Mouse (Mus musculus) gastrocnemius, postnatal 14 days (tissue): ENCODE results near the gene Caln1. TPM values are rescaled to one million over a fixed set of nuclear protein-coding genes. Genes with fewer than 3 reads are reported as not detected.

Experiments
- DNase-seq: peaks from one replicate; pipeline ENCODE4 v3.0.0; 2021; ENCODE audit warnings: mixed read lengths
- intact Hi-C: fragments of 180-260 bp; cut with DNase I; formaldehyde crosslinking; loops from one replicate; pipeline ENCODE4 v1.15.1; 2025; ENCODE audit warnings: low total_unique reads
- total RNA-seq, 2 experiments: library from RNA; stranded (reverse); gene quantifications; 2 replicates each; pipeline ENCODE4 v1.2.3; 2021

Gene Caln1
- total RNA-seq, 2 experiments from 2014 or later, result 0.04 TPM; not detected in 1

DNA sequence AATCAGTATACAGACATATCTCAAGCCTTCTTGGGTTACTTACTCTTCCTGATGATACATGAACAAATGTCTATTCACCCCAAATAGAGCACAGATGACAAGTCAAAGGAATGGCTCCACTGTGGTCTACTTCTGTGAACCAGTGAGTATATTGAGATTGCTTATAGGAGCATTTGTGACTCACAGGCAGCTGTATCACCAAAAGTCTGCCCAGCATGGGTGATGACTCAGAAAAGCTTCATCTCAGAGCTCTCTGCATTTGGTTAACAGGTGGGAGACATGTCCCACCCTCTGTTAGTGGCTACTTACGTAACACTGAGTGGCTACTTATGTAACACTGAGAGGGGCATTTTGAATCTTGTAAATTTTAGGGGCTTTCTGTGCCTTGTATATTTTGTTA lies 296.8 kb downstream of the Caln1 start:
- intact Hi-C loops, result no loop called here
- no peak for DNase-seq

DNA sequence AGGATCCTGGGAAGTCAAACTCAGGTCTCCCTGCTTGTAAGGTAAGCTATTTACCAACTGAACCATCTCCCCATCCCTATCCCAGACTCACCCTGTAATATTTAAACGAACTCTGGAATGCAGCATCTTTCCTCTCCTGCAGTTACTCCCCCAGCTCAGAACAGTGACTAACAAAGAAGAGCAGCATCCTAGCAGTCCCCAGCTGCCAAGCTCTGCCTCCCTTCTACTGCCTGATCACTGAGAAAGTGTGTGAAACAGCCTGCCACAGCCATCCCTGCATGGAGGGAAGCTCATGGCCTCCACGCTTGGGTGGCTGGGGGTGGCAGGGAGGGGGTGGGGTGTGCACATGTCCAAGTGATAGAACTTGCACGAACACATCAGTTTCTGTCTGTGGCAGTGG lies 303.3 kb downstream of the Caln1 start:
- intact Hi-C loops, result no loop called here
- no peak for DNase-seq

DNA sequence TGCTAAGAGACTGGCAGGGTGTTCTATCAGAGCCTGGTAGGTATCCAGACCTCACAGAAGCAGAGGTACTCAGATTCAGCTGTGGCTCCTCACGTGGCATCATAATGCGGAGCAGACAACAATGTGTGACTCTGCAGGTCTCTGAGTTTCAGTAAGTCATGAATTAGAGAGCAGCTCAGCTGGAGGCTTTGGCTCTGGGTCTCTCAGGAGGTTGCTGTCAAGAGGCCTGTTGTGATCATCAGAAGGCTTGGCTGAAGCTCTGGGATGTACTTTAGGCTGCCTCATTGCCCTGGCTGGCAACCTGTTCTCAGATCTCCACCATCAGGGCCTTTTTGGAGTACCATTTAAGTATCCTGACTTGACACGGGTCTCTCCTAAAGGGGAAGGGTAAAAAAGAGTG lies 303.8 kb downstream of the Caln1 start:
- DNase-seq, result no peak
- intact Hi-C loops, result no loop called here

DNA sequence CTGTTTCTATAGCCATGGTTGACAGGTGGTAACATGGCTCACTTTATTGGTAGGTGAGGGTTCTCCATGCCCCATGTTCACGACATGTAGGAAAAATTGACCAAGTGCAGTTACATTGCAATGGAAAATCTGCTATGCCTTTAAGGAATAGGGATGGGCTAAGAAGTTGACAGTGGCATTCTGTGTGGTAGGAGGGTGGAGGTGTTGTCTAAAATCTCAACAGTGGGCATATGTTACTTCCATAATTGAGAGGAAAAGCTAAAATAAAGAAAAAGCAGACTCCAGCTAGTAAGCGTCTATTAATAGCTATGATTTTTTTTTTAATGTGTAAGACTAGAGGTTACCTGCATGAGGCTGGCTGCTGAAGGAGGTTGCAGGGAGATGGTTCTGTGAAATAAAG lies 308.6 kb downstream of the Caln1 start:
- DNase-seq, result no peak
- intact Hi-C loops, result no loop called here

DNA sequence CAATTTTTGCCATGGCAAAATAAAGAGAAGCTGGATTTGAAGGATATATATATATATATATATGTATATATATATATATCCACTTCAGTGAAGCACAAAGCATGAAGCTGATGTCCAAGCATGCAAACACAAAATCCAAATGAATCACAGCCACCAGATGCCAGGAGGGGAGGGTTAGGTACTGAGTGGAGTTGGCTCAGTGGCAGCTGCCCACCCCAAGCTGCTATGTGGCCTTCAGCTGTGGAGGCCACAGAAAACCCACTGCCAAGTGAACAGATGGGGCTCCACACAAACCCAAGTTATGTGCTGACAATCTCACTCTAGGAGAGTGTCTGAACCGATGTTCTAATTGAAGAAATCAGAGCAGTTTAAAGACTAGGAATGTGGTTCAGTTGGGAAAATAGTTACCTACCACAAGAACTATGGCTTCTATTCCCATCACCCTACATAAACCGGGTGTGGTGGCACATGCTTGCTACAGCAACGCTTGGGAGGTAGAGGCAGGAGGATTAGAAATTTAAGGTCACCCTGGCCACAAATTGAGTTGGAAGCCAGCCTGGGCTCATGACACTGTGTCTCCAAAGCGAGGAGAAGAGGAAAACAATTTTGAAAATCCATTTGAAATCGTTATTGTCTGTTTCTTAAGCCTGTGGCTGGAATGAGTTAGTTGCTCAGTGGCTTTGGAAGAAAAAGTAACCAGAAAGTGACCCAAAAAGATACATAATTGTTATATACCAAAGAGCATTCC lies 316.8 kb downstream of the Caln1 start:
- no peak for DNase-seq
- intact Hi-C loops, result no loop called here

DNA sequence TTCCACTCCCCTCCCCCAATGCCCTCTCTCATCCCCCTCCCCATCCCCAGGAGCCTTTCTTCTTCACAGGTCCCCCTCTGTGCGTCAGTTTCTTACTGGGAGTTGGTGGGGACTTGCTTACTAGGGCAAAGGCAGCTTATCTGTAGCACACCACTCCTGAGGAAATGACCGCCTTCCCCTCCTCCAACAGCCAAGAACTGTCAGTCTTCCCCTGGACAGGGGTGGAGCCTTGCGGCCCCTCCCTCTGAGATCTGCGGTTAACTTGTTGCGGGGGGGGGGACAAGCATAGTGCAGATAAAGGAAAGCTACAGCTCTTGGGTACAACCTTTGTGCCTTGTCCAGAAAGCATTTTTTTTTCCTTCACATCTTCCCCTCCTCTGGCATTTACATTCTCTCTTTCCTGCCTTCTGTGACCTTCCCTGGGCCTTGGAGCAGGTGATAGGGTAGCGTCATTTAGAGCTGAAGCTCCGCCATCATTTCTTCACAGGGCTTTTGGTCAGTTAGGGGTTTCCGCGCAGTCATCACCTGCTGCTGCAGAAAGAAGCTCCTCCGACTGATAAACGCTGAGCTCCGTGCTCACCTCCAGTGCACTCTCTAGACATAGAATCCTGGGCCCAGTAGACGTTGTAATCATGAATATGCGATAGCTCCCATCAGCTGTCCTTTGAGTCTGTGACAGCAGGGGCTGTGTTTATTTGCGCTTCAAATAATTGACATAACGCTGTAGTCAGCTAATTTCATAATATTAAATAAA lies 319.3 kb downstream of the Caln1 start:
- DNase-seq, result no peak
- intact Hi-C loops, result no loop called here

DNA sequence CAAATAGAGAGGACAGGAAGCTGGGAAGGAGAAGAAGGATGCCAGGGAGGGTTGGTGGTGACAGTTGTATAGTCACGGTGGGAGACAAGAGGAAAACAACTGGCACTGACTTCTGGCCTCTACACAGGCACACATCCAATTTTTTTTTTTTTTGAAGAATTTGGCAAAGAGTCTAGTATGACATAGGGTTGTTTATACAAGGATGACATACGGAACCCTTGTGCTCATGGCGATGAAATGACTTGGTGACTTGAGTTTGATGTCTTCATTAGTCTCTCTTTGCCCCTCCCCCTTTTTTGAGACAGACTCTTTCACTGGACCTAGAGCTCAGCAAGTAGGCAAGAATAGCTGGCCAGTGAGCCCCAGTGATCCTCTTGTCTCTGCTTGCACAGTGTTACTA lies 322.1 kb downstream of the Caln1 start:
- intact Hi-C loops, result no loop called here
- no peak for DNase-seq

DNA sequence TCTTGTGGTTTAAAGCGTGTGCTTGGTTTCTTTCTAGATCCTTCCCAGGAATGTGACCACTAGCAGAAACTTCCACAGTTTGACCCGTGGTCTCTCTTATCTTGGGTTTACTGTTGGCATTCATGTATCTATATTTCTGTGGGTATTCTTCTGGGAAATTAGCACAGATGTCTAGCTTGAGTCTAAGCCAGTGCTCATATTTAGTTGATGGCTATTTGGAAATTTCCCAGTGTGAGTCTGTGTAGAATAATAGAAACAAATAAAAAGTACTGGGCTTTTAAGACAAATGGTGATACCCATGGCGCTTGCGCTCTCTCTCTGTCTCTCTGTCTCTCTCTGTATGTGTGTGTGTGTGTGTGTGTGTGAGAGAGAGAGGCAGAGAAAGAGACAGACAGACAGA lies 330.2 kb downstream of the Caln1 start:
- intact Hi-C loops, result no loop called here
- no peak for DNase-seq

DNA sequence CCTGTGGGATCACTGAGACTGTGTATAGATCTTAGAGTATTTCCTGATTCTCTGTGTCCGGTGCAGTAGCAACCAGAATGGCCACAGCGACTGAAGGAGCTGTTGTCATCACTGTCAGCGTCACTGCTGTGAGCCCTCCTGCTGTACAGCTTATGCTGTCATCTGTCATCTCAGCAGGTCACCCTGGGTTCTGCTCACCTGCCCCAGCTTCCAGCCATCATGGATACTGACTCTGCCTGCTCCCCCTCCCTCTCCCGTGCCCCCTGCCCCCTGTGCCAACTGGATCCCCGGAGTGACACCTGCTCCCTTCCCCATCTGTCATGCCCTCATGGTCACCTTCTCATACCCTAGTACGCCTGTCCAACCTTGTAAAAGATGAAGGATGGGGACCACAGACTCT lies 332.5 kb downstream of the Caln1 start:
- intact Hi-C loops, result no loop called here
- no peak for DNase-seq

DNA sequence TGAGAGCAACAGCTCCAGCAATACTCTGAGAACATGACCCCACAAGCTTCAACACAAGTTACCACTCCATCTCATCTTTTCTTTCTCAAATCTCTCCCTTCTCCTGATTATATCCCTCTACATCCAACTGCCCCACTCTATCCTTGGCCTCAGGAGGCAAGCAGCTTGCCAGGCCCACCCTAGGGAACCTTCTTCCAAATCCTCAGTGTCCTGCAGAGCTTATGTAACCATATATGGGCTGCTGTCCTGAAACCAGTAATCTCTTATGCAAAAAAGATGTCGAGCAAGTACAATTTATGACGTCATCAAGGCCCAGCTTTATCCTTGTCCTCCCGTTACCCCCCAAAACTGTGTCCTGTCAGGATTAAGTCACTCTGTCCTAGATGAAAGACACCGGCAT lies 333.1 kb downstream of the Caln1 start:
- intact Hi-C loops, result no loop called here
- no peak for DNase-seq

DNA sequence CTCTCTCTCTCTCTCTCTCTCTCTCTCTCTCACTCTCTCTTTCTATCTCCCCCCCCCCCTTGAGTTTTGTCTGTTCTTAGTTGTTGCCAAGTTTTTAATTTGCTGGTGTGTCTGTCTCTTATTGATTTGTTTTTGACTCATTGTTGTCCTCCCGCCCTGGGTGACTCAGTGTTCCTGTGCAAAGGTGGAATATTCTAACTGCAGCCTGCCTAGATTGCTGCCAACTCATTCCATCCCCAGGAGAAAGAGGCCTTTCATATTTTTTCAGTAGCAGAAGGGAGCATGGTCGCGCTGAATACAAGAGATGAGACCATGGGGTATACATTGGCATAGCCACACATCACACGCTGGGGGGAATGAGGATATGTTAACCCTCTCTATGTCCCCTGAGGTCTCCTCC lies 335.6 kb downstream of the Caln1 start:
- intact Hi-C loops, result no loop called here
- DNase-seq, result no peak

DNA sequence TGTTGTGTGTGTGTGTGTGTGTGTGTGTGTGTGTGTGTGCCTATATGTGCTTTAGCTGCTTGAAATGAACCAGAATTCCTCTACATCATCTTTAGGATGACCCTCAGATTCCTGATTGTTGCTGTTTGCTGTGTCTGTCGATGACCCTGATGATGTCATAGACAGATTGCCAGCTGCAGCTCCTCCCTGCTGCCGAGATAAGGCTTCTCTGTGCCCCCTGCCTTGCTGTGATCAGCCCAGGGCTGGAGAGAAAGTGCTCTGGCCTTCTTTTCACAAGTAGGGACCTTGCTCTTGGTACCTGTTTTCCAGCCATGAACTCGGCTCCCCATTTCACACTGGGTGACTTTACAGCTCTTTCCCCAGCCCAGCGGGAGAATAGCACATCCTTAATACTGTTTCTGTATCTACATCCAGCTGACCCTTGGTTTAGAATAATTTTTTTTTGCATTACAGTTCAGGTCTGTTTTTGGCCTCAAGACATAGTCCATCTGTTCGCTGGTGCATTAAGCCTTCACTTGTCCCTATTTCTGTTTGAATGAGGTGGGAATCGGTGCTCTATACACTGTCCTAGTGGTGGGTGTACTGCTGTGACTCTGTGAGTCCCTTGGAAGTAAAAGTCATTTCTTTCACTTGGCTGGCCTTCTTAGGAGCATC lies 337.1 kb downstream of the Caln1 start:
- no peak for DNase-seq
- intact Hi-C loops, result no loop called here

DNA sequence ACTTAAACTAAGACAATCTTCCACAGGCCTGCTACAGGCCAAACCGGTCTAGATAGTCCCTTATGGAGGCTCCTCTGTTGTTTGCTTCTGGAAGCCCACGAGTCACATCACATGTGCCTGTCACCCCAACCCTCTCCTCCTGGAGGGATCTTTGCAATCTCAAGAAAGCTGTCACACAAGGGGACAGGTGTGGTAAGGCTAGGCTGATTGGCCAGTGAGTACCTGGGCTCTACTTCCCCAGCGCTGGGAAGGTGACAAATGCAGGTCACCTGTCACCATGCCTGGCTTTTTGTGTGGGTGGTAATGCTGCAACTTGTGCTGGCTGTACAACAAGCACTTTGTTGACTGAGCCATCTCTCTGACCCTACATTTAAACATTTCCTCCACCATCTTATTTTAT lies 338.5 kb downstream of the Caln1 start:
- intact Hi-C loops, result no loop called here

DNA sequence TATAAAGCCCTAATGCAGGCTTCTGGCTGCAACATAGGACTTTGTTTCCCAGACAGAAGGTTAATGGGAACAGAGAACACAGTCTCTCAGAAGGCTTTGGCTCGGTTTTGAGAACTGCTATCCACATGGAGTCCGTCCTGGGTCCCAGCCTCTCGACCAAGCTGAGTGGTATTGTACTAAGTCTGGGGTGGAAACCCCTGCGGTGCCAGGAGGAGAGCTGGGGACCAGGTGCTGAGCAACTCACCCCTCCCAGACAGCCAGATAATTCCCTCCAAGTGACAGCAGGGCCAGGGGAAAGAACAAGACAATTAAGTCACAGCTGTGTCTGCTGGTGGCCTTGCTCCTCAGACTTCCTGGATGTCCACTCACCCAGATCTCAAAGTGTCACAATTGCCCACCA lies 339.4 kb downstream of the Caln1 start:
- intact Hi-C loops, result no loop called here
- DNase-seq, result no peak

More for the DNA sequence above, 338.5 kb downstream of the Caln1 start:
- DNase-seq, result no peak

DNA sequence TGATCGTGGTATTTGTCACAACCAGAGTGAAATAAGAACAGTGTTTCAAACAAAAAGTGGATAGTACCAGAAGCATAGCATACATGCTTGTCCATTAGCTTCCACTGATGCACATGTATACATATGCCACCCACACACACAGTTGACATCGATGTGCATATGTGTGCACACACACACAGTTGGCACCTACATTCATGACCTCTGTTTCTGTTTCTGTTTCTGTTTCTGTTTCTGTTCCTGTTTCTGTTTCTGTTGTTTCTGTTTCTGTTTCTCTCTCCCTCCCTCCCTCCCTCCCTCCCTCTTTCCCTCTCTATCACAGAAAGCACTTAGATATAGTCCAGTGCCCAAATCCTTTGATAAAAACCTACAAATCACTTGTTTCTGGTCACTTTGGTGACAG lies 342.4 kb downstream of the Caln1 start:
- intact Hi-C loops, result no loop called here
- DNase-seq, result no peak

DNA sequence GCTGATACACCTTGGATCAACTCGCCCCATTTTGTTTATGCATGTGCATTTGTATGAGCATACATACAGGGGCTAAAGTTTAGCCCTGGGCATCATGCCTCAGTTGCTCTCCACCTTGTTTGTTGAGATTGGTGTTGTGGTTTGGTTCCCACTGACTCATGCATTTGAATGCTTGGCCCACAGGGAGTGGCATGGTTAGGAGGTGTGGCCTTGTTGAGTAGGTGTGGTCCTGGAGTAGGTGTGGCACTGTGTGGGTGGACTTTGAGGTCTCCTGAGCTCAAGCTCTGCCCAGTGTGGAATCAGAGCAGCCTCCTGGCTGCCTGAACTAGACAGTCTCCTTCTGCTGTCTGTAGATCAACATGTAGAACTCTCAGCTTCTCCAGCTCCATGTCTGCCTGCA lies 343.0 kb downstream of the Caln1 start:
- no peak for DNase-seq
- intact Hi-C loops, result no loop called here

DNA sequence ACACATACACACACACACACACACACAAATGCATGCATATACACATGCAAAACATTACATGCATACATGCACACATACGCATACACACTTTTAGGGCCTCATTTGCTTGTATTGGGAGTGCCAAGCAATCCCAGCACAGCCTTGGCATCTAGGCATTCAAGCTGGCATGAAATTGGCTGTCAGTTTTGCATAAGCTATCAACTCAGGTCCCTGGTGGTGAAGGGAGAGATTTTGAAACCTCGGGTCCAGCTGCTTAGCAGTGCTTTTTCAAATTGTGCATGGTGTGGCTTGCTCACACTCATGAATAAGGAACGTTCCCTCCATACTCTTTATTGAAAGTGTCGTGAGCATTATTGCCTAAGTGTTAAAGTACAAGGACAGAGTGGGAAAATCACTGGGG lies 345.9 kb downstream of the Caln1 start:
- DNase-seq, result no peak
- intact Hi-C loops, result no loop called here

DNA sequence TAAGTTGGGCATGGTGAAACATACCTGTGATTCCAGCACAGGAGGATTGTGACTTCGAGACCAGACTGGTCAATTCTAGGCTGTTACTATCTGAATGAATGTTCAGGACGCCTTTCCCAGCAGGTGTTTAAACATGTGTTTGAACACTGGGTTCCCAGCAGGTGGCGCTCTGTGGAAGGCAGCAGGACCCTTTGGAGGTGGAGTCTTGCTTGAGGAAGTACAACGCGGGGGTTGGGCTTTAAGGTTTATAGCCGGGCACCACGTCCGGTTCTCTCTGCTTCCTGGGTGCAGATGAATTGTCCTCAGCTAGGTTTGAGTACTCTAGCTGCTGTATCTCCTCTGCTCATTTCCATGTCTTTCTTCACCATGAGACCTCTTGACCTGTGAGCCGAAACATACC lies 349.1 kb downstream of the Caln1 start:
- intact Hi-C loops, result no loop called here
- DNase-seq, result peak; percentile 14

DNA sequence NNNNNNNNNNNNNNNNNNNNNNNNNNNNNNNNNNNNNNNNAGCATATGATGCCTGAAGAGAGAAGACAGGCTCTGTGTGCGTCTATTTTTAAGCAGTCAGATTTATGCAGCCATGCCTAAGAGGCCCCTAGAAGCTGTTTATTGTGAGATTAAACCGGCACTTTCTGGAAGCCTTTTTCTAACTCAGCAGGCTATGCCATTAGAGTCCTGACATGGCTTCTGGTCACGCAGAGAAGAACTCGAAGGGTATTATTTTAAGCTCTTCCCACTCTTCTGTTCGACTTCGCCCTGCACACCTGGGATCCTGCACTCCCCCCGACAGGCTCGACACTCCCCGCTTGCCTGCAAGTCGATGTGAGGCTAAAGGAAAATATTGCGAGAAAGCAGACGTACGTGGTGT lies 372.9 kb downstream of the Caln1 start:
- intact Hi-C loops, result no loop called here
- DNase-seq, result no peak

DNA sequence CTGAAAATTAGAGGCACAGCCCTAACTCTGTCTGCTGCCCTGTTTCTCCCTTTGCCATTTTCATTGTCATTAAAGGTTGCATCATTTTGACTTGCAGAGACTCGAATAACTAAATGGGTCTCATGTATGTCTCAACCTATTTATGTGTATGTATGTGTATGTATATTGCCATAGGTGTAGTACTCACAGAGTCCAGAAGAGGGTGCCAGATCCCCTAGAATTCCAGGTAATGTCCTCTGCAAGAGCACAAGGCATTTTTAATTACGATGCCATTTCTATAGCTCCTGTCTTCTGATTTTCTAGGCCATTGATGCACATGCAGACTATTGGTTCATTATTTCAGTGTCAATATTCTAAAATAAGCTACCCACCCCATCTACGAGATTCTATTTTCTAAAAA lies 388.3 kb downstream of the Caln1 start:
- intact Hi-C loops, result no loop called here

DNA sequence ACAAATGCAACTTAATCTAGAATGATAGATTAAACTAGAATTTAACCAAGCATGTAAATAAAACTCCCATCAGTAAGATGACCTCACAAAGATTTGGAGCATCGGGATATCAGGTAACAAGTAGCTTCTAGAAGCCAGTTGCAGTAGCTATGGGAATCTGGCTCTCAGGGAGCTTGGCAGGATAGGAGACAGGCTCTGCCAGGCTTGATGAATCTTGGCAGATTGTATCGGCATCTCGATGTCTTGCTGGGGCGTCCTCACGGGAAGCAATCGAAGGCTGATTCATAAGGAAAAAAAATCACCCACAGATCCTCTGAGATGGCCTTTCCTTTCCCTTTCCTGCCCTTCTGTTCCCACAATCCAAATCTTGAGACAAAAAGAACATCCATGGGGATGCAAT lies 396.5 kb downstream of the Caln1 start:
- intact Hi-C loops, result no loop called here
- DNase-seq, result peak; percentile 42

More for the DNA sequence above, 388.3 kb downstream of the Caln1 start:
- DNase-seq, result no peak
